Mouse (Mus musculus) R1 (cell line): ENCODE results near the gene Ank3.
A peak's percentile ranks its signal among the peaks of the same experiment; 100 is the strongest.

Source experiments
- DNase-seq: peaks from one replicate; pipeline ENCODE4 v3.0.0-alpha.2; 2018; ENCODE audit warnings: low read depth, low spot score

Ank3 gene

DNA sequence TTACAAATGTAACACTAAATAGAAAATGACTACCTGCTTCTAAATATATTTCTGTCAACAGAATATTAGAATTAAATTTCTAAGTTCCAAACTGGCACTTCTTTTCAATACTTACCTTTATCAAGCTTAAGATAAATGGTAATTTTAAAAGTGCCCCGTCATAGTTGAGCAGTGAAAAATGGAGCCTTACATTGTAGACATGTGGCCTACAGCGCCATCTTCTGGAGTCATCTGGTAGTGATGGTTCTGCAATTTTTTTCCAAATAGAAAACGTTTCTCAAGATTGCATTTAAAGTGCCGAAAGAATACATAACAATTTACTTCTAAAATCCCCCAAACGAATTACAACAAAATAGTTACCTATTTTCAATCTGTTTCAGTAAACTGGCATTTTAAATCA is 566.0 kb downstream of the Ank3 start:
- DNase-seq: peak; percentile 64

DNA sequence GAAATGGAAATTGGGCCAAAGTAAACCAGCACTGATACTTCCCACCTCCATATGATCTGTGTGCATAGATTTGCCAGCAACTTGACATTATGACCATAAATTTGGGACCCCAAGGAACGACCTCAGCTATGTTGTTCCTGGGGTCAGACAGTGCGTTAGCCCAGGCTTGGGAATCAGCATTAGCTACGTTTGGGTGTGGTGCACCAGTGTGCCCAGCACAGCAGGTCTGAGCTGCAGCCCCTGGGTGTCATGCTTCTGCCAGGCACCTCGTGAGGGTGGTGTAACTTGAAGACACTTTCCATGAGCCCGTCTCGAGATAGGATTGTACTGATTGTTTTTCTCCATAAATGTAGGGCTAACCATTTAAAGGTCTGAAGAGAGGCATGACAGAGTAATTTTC is 566.5 kb downstream of the Ank3 start:
- DNase-seq: no peak

DNA sequence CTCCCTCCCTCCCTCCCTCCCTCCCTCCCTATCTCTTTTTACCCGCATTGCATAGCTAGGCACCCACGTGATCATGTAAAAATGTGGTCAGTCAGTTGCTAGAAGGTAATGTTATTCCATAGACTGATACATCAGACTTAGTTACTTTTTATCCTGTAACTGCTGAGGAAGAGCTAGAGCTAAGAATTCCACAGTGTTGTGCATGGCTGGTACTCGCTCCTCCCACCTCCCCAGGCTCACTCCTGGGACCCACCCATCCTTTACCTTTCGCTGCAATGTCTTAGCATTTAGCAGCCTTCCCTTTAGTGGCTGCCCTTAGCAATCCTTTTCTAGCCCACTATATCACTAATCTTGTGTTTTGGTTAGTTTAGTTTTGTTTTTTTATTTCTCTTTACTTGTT is 569.4 kb downstream of the Ank3 start:
- no peak for DNase-seq

DNA sequence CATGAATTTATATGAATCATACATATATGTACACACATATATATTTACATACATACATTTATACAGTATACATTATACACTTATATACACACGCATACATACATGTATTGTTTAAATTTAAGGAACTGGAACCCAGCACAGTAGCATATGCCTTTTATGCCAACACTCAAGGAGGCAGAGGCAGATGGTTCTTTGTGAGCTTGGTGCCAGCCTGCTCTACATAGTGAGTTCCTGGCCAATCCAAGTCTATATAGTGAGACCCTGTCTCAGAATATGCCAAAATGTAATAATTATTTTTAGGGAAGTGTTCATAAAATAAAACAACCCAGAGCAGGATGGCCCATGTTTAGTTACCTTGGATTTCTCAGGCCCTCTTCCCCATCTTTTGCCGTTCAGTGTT is 581.1 kb downstream of the Ank3 start:
- DNase-seq: no peak

DNA sequence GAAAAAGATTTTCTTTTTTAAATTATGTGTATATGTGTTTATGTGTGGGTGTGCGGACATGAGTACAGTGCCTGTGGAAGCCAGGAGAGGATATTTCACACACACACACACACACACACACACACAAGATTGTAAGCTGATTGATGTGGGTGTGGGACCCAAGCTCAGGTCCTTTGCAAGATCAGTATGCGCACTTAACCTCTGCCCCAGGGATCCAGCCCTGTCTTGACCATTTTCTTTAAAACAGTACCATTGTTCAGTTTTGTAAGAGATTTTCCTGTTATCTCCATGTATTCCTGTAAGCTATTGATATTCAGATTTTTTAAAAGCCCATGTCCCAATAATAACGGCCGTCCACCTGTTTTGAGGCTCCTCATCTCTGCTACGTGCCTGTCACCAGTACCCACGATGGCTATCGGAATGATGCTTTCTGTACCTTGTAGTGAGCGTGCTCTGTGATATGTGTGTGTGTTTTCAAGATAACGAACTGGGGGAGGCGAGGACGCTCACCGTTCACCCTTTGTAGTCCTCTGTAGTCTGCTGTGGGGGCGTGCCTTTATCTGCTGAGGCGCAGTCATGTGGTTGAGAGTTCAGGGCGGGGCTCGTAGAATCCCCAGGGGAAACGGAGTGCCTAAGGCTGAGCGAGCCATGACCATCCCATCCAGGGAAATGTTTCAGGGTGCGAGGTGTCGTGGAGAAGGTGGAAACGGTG is 583.0 kb downstream of the Ank3 start:
- peak; percentile 79 for DNase-seq

DNA sequence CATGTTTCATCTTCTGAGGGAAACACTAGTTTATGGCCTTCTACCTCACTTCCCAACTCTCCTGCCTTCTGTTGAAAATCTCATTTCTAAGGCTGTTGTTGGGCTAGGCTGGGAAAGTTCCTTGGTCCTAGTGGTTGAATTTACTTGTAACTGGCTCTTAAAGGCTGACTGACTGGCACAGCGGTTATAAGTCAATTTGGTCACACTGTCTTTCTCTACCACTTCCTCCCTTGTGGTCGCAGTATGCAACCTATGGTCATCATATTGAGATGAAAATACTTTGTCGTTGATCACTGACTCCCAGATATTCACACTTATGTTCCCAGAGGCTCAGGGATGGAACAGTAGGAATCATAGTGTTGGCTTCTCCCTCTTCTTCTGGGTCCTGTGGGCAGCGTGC is 584.1 kb downstream of the Ank3 start:
- no peak for DNase-seq

DNA sequence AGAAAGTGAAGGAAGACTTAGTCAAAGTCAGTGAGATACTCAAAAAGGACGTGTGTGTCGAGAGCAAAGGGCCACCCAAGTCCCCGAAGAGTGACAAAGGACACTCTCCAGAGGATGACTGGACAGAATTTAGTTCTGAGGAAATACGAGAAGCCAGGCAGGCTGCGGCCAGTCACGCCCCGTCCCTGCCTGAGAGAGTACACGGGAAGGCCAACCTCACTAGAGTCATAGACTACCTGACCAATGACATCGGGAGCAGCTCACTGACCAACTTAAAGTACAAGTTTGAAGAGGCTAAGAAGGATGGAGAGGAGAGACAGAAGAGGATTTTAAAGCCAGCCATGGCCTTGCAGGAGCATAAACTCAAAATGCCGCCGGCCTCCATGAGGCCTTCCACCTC is 588.9 kb downstream of the Ank3 start:
- no peak for DNase-seq

DNA sequence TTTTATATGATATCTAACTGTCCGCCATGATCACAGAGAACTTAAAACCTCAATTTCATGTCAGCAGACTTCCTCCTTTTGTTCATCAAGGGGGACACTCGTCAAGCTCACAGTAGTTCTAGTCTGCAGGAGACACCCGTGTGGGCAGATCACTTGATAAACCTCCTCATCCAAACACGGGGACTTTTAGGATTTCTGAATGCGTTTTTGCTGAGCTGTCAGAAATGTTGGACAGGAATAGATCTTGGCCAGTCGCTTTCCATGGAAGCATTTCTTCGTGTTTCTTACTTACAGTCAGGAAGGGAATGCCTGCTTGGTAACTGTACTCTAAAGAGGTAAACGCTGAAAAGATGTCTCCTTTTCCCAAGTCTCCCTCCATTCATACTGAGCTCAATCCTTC is 598.5 kb downstream of the Ank3 start:
- no peak for DNase-seq

DNA sequence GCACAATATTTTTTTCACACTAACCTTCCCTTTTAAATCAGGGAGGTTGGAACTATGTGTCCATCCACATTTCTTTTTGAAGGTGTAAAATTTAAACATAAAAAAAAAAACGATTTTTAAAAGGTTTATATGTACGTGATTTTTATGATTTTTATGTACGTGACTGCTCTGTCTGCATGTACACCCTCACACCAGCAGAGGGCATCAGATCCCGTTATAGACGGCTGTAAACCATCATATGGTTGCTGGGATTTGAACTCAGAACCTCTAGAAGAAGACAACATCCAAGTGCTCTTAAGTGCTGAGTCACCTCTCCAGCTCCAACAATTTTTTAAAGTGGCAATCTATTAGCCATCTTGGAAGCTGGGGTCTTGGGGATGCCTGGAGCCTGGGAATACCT is 605.5 kb downstream of the Ank3 start:
- DNase-seq: peak; percentile 34

DNA sequence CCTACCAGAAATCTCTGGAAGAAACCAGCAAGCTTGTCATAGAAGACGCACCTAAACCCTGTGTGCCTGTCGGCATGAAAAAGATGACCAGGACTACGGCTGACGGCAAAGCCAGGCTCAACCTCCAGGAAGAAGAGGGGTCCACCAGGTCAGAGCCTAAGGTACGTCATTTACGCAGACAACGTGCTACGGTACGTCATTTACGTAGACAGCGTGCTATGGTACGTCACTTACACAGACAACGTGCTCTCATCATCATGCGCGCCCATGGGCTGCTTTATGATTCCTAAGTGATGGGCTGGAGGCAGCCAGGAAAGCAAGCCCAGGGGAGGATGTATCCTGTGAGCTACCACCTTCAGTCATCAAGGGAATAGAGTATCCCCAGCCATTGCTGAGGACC is 606.3 kb downstream of the Ank3 start:
- DNase-seq: peak; percentile 85

DNA sequence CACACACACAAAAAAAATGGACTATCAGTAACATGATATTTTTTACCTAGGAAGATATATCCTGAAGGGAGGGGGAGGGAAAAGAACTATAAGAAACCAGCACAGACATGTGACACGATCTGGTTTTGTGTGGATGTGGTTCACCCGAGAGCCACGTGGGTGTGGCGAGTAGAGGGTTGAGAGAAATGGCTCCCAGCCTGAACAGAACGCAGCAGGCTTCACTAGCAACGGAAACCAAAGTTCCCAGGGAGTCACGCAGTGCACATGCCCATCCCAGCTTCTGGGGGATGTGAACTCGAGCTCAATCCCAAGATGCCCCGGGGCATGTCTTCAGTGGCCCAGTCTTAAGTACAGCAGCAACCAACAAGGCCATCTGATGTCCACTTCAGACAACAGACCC is 607.8 kb downstream of the Ank3 start:
- DNase-seq: peak; percentile 60

DNA sequence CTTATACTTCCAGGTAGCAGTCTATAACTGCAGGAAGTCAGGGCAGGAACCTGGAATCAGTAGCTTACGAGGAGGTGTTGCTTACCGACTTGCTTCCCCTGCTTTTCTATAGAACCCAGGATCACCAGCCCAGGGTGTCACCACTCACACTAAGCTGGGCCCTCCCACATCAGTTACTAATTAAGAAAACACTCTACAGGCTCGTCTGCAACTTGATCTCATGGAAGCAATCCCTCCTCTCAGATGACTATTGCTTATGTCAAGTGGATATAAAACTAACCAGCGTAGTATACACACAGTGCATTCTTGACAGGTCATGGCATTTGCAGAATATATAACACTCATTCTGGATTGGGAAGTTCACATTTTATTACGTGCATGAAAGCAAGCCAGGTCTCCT is 613.2 kb downstream of the Ank3 start:
- no peak for DNase-seq

DNA sequence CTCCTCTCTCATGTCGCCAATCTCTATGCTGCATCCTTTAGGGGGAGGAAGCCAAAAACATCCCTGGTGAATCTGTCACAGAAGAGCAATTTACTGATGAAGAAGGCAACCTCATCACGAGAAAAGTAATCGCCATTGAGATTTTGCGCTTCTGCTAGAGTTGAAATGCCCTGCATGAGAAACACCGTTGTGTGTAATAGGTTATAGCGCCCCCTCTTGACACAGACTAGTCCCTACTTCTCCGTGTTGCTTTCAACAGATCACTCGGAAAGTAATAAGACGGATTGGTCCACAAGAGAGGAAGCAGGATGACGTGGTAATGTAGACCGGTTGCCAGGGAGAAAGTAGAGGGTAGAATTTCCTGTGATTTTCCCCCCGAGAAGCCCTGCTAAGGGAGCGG is 615.4 kb downstream of the Ank3 start:
- DNase-seq: peak; percentile 84

DNA sequence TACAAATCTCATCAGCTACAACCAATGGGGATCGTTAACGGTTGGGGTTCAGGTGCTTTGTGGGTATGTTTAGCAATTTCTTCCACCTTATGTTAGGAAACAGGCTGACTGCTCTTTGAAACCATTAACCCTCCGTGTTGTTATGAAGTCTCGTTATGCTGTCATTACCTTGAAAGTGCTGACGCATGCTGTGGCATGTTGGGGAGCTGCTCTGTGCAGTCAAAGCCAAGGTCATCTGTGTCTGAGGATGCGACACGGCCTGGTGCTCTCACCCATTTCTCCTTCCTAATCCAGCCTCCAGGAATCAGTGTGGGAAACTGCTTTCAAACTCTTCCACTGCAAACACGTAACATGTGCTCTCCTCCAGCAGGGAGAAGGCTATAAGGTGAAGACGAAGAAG is 616.6 kb downstream of the Ank3 start:
- DNase-seq: no peak

DNA sequence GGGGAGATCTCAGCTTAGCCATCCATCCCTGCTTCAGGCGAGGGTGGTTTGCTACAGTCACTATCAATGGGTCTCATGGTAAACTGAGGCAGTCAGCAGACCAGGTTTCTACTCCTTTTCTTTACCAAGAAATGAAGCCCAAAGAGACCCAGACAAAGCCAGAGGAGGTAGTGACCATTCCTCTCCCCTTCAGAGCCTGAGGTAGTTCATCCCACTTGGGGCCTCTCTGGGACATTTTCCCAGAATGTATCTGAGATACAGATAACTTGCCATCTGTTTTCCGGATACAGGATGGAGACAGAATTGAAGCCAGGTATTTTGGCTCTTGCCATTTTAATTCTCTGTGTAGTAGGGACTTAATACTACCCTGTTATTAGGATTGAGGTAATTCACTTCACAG is 620.1 kb downstream of the Ank3 start:
- no peak for DNase-seq

DNA sequence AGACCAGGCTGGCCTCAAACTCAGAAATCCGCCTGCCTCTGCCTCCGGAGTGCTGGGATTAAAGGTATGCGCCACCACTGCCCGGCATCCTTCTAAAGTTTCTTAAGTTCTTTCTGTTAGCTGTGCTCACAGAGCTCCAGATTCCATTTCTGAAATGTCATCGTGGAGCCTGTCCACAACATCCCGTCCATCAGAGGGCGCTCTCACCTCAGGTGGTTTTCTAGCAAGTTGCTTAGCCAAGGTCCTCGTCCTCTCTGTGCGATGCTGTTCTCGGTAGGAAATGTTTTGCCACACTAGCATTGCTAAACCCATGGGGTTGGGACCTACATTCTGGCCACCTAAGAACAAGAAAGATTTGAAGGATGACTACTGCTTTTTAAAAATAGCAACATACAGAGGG is 623.1 kb downstream of the Ank3 start:
- DNase-seq: peak; percentile 72

DNA sequence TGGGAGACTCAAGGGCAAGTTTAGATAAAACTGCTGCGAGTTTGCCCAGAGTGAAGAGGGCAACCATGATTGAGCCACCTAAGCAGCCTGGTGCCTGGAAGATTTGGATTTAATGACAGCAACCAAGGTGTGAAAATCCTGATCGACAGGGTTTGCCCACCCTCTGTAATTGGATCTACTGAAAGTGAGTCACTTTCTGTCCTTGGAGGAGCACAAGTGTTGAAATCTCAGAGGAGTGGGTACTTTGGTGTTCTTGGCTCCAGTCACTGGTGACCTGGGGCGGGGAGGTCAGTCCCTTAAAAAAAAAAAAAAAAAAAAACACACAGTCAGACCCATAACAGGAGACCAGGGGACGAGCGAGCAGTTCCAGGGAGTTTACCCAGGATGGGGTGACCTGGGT is 624.0 kb downstream of the Ank3 start:
- no peak for DNase-seq

DNA sequence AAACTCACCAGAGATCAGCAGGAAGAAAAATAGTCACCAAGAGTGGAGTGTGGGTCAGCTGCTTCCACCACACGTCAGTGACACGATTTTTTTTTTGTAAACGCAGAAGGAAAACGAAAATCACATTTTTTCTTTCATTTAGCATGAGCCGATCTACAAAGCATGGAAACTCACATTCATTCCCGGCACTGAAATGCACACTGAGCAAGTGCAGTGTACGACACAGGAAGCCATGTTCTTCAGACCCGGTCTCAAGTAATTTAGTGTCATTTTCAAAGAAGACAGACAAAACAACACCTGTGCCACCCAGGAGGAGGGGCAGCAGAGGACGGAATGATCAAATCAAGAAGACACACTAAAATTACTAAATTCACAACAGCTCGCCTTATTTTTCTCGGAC is 625.3 kb downstream of the Ank3 start:
- no peak for DNase-seq

DNA sequence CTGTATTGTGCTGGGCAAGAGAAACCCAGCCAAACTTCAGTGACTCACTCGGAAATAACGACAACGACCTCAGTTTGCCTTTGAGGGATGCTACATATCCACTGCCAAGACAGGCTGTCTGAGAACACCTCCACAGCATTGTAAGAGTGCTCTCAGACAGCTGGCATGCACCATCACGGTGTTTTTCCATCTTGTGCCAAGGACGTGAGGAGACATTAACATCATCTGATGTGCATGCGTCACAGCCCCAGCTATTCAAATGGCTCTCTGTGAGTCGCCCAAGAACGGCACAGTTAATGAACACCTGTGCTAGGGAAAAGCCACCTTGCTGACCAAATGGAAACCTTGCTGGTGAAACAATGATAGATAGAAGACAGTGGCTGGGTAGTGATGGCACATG is 633.4 kb downstream of the Ank3 start:
- DNase-seq: no peak

DNA sequence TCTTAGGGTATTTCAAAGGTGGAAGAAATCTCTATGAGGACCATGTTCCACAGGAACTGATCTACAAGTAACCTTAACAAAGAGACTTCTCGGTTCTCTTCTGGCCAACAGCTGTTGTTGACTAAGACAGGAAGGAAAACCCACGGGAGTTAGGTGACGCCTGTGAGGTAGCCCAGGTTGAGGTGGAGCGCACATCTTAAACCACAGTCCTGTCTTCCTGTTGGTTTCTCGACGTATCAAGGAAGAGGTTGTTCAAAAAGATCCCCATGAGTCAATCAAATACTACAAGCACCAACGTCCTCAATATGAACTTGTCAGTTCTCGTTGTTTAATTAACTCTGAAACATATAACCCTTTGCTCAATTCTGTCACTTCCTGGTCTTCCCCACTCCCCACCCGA is 634.4 kb downstream of the Ank3 start:
- DNase-seq: no peak

DNA sequence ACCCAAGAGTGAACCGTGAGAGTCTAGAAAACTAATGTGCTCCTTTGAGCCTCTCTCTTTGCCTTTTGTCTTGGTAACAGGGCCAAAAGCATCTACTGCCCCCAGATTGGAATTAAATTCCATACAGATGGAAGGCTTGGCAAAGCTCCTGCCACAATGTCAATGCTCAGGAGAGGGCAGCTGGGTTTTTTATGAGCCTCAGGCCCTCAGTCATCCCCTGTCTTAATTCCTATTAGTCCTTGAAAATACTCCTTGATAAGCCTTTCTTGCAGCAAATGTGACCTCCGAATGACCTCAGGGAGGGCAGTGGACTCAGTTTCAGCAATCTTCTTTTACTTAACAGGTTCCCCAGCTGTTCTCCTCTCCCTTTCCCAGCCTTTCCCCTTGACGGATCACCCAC is 635.3 kb downstream of the Ank3 start:
- DNase-seq: no peak

DNA sequence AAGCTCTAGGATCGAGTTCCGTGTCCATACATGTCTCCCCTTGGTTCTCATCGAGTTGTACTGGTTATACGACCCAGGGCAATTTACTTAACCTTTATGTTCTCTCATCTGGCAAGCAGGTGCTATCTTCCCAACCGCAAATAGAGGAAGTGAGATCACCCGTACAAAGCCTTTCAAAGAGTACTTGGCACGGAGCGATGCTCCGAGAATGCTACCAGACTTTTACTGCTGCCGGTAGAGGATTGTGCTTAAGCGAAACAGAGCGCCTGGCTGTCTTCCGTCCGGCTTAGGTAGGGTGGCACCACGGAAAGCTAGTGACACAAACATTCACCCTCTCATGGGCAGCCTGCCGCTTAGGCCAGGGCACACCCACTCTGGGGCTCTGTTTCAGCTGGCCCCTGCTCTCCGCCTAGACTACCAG is 641.3 kb downstream of the Ank3 start:
- no peak for DNase-seq

DNA sequence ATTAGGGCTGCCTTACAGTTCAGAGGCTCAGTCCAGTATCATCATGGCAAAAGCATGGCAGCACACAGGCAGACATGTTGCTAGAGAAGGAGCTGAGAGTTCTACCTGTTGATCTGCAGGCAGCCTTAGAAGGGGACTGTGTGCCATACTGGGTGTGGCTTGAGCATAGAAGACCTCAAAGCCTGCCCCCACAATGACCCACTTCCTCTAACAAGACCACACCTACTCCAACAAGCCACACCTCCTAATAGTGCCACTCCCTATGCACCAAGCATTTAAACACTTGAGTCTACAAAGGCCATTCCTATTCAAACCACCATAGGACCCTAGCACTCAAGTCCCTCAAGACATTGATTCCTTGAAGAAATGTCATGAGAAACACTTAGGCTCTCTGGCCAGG is 643.0 kb downstream of the Ank3 start:
- DNase-seq: peak; percentile 47

DNA sequence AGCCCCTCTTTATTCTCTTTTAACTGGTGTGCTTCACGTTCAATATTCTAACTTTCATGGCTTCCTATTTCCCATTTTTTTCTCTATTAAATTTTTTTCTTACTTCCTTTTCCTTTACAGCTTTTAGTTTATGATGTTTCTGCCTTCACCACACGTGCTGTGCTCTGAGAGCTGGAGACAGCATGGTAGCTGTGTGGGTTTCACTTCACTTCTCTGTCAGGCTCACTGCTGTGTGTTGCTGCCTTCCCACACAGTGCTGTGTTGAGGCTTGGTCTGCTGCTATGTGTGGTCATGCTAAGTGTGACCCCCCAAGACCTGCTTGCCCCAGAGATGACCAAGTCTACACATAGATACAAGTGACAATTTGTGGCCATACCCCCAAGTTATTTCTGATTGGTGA is 647.1 kb downstream of the Ank3 start:
- DNase-seq: no peak
